In the genomic region with DNA sequence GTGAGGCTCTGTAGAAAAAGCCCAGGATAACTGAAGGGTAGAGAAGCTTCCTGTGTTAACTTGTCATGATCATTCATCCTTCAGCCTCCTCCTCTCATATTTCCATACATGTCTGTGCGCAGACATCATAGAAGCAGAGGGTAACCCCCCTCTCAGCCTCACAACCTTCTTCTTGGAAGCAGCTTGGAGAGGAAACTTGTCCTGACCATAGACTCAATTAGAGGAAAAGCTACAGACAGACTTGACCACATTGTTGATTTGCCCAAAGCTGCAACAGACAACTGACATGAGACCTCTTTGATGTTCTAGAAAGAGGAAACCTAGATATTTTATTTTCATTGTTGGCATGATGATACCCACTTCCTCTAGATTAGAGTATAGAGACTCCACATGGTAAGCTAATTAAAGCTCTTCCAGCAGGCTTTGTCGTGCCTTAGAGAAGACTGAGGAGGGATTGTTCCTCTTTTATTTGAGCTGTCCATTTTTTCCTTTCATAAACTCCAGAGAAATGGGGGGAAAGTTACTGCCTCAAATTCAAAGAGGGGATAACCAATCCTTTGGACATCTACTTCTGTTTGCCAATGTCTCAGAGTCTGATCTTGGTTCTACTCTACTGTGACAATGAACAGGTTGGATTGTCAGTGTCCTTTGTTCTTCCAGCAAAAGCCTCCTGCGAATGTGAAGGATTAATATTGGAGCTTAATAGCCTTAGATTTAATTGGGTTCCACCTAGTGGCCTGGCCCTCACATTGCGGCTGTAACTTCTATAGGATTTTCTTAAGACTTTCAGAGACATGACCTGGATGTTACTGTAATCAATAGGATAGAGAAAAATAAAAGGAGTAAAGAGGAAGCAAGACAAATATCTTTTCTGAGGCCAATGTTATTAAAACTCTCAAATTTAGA, we compare ENCODE assay signal across 9 mouse cellular contexts.
DNase-seq lines count a peak whose midpoint lies in the region; ATAC-seq lines count a peak whose summit lies in the region.
"Had no signal": no experiment of that assay in that cellular context is flagged by ENCODE, and none has a peak within 500 bp of the region (broad histone marks: within the 10 kb centered on the region; RNA-seq: fewer than 3 reads in every experiment).

No protein-coding gene starts in this region.

- H3K4me1 ChIP-seq in hindbrain, embryonic 14.5 days (replicated peaks; ENCODE audit: control insufficient read depth, insufficient read depth, low read length), result no peaks in the 10 kb centered on the region
- H3K4me1 ChIP-seq in hindbrain, embryonic 12.5 days, result no peaks in the 10 kb centered on the region
- H3K4me1 ChIP-seq in embryonic facial prominence, embryonic 14.5 days (ENCODE audit: control insufficient read depth, insufficient read depth, low read length), result no peaks in the 10 kb centered on the region
- peaks cover 23% of the 10 kb centered on the region for H3K4me1 ChIP-seq in megakaryocyte, embryonic 14.5 days
- H3K4me1 ChIP-seq: embryonic facial prominence, embryonic 13.5 days had no signal

- WGBS in hindbrain, embryonic 14.5 days, result 41% methylated on average over 4 of the region's 4 CpGs
- WGBS in hindbrain, embryonic 12.5 days, result 46% methylated on average over 4 of the region's 4 CpGs
- WGBS in embryonic facial prominence, embryonic 14.5 days, result 42% methylated on average over 4 of the region's 4 CpGs

- H3K4me3 ChIP-seq in hindbrain, embryonic 14.5 days (replicated peaks; ENCODE audit: low read length), result no peak overlapping the region
- H3K4me3 ChIP-seq in hindbrain, embryonic 12.5 days, result no peak overlapping the region
- no peak overlapping the region for H3K4me3 ChIP-seq in embryonic facial prominence, embryonic 14.5 days (ENCODE audit: low read depth, low read length)
- H3K4me3 ChIP-seq in megakaryocyte, embryonic 14.5 days (replicated peaks), result peak overlapping the region; percentile 50
- H3K4me3 ChIP-seq: embryonic facial prominence, embryonic 13.5 days had no signal

- no peaks in the 10 kb centered on the region for H3K36me3 ChIP-seq in hindbrain, embryonic 14.5 days (replicated peaks; ENCODE audit: control insufficient read depth, insufficient read depth)
- no peaks in the 10 kb centered on the region for H3K36me3 ChIP-seq in hindbrain, embryonic 12.5 days
- no peaks in the 10 kb centered on the region for H3K36me3 ChIP-seq in embryonic facial prominence, embryonic 14.5 days (ENCODE audit: control insufficient read depth, insufficient read depth, low read length)
- no peaks in the 10 kb centered on the region for H3K36me3 ChIP-seq in megakaryocyte, embryonic 14.5 days (replicated peaks; ENCODE audit: low read length)
- H3K36me3 ChIP-seq: embryonic facial prominence, embryonic 13.5 days had no signal

- no peak overlapping the region for H3K27ac ChIP-seq in hindbrain, embryonic 14.5 days
- H3K27ac ChIP-seq in hindbrain, embryonic 12.5 days, result no peak overlapping the region
- H3K27ac ChIP-seq in embryonic facial prominence, embryonic 14.5 days (replicated peaks; ENCODE audit: low read depth, low read length), result no peak overlapping the region
- H3K27ac ChIP-seq: embryonic facial prominence, embryonic 13.5 days had no signal

- DNase-seq in hindbrain, embryonic 14.5 days (ENCODE audit: low spot score), result peak; percentile 52
- DNase-seq in A20 (ENCODE audit: low read depth, low spot score) (peak; percentile 43), ES-CJ7 (ENCODE audit: low read depth, low spot score) (peak; percentile 26)
- DNase-seq in embryonic facial prominence, embryonic 14.5 days (ENCODE audit: low spot score), result peak; percentile 37
- DNase-seq in layer of hippocampus, postnatal 36 days, result no peak

- H3K9me3 ChIP-seq in hindbrain, embryonic 14.5 days (ENCODE audit: control insufficient read depth, low read length), result no peaks in the 10 kb centered on the region
- H3K9me3 ChIP-seq in hindbrain, embryonic 12.5 days (replicated peaks), result no peaks in the 10 kb centered on the region
- H3K9me3 ChIP-seq in embryonic facial prominence, embryonic 14.5 days (ENCODE audit: control insufficient read depth, low read length), result no peaks in the 10 kb centered on the region
- no peaks in the 10 kb centered on the region for H3K9me3 ChIP-seq in megakaryocyte, embryonic 14.5 days
- H3K9me3 ChIP-seq: embryonic facial prominence, embryonic 13.5 days had no signal

- no peak overlapping the region for H3K4me2 ChIP-seq in hindbrain, embryonic 14.5 days (replicated peaks)
- H3K4me2 ChIP-seq in hindbrain, embryonic 12.5 days (replicated peaks), result no peak overlapping the region
- no peak overlapping the region for H3K4me2 ChIP-seq in embryonic facial prominence, embryonic 14.5 days (ENCODE audit: low read depth, low read length)
- H3K4me2 ChIP-seq: embryonic facial prominence, embryonic 13.5 days had no signal

- ATAC-seq in hindbrain, embryonic 14.5 days (ENCODE audit: low FRiP score), result no peak
- ATAC-seq in hindbrain, embryonic 12.5 days (ENCODE audit: low FRiP score), result no peak
- ATAC-seq in embryonic facial prominence, embryonic 14.5 days (ENCODE audit: low read depth), result no peak
- no peak for ATAC-seq in cerebellum, adult (ENCODE audit: insufficient number of reproducible peaks, low FRiP score, low TSS enrichment)

- no peaks in the 10 kb centered on the region for H3K27me3 ChIP-seq in hindbrain, embryonic 14.5 days (ENCODE audit: control insufficient read depth, insufficient read depth, low read length)
- H3K27me3 ChIP-seq in hindbrain, embryonic 12.5 days, result no peaks in the 10 kb centered on the region
- no peaks in the 10 kb centered on the region for H3K27me3 ChIP-seq in embryonic facial prominence, embryonic 14.5 days (replicated peaks; ENCODE audit: control insufficient read depth, insufficient read depth, low read length)
- no peaks in the 10 kb centered on the region for H3K27me3 ChIP-seq in megakaryocyte, embryonic 14.5 days (replicated peaks)
- H3K27me3 ChIP-seq: embryonic facial prominence, embryonic 13.5 days had no signal

- H3K9ac ChIP-seq in hindbrain, embryonic 14.5 days, result no peak overlapping the region
- no peak overlapping the region for H3K9ac ChIP-seq in hindbrain, embryonic 12.5 days
- no peak overlapping the region for H3K9ac ChIP-seq in embryonic facial prominence, embryonic 14.5 days (ENCODE audit: low read depth, low read length)
- H3K9ac ChIP-seq: embryonic facial prominence, embryonic 13.5 days had no signal

Comparison
In these comparisons a context has a peak if more than half of its experiments do, and no peak if none do; other contexts are left out.
1. DNase-seq: peak in hindbrain, embryonic 14.5 days (single experiment), A20 (single experiment), ES-CJ7 (single experiment) and embryonic facial prominence, embryonic 14.5 days (single experiment); none in layer of hippocampus, postnatal 36 days (0 of 2).